Mouse (Mus musculus): ENCODE data around the gene Arrdc5.

Gene Arrdc5

DNA sequence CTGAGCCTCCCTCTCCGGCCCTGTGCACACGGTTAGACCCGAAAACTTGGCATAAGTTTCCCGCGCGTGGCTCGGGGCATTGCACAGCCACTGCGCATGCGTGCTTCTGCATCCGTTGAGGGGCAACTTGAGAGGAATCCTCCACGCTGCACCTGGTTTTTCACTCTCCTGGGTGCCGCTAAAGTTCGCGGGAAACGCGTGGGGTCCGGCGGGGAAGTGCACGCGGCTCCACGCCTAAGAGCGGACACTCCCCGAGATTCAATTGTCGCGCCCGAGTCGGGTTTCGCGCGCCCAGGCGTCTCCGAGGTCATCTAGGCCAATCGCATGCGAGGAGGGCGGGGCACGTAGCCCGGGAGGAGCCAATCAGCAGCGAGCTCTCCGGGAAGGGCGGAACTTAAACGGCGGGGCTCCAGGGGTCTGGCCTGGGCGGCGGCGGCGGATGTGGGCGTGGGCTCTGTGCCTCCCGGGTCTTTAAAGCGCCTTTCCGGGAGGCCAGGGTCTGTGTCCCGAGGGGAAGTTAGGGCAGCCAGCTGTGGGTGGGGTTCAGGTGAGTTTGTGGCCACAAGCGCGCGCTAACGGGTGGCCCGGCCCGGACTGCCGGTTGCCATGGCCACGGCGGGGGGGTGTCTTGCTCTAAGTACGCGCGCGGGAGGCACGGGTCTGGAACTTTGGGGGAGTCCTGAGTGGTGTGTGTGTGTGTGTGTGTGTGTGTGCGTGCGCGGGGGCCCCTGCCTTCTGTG, 3.9 kb upstream of the Arrdc5 start:
- peak; percentile 95 to 96 for DNase-seq (ENCODE audit: low spot score in 2 of 2)

DNA sequence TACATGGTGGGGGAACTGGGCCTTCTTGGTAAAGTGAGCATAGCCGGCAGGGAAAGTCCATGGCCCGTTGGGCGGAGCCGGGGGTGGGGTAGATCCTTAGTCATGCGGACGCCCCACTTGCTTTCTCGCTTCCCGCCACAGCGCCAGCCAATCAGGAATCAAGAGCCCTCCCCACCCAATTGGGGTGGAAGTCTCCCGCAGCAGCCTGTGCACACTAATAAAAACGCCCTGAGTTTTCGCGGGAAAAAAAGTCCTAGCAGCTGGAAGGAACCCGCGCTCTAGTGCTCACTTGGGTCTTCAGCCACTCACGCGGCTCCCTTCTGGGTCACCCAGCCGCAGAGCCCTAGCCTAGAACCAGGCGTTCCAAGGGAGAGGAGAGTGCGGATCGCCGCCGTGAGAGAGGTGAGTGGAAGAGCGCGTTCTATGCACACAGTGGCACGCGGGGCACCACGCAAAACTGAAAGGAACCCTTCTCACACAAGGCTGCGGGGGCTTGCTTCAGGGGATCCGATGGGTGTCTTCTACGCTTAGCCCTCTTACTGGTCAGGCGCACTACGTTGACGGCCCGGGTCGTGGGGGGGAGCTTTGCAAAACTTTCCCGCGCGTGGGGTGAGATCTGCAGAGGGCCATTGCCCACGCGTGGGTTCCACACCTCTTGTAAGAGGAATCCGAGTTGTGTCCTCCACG, 3.2 kb upstream of the Arrdc5 start, which contains the start of gene Uhrf1:
Gene Uhrf1, plus strand, starts transcription at position 162 of the 687 bp plus-strand sequence.
- peak; percentile 78 to 86 for DNase-seq (ENCODE audit: low spot score in 2 of 2)

DNA sequence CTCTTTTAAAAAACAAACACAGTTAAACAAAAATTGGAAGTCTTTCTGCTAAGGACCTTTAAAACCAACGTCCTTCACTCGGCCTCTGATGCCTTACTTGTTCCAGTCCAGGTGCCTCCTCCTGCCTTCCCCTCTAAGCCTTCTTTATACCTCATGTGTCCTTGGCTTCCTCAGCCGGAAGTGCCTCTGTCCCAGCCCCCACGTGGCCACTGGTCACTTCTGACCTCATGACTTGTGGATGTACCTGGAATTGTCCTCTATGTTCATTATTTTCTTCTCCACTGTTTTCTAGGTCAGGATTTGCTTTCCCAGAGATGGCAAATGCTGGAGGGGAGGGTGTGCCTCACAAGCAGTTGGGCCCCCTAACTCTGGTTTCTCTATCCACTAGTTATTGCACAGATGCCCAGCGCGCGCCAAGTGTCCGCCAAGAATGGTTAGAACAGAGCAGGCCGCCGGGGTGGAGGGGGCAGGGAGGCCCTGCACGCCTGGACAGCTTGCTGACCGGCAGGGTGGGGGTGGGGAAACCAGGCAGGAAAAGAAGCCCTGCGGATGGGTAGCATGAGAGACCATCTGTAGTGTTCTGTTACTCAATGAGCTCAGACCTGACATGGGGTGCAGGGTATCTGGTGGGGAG, 2.4 kb upstream of the Arrdc5 start:
- DNase-seq (ENCODE audit: low spot score in 2 of 2): no peak

DNA sequence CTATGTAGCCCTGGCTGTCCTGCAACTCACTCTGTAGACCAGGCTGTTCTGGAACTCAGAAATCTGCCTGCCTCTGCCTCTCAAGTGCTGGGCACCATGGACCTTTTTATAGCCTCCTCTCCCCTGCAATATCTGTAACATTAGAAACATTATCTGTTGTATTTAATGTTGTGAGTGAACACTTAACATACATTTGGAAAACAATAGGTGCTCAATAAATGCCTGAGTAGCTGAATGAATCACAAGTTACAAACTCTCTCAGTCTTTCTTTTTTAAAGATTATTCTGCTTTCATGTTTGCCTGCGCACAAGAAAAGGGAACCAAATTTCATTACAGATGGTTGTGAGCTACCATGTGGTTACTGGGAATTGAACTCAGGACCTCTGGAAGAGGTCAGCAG, 1.8 kb downstream of the Arrdc5 start:
- DNase-seq (ENCODE audit: low spot score in 2 of 2): no peak

DNA sequence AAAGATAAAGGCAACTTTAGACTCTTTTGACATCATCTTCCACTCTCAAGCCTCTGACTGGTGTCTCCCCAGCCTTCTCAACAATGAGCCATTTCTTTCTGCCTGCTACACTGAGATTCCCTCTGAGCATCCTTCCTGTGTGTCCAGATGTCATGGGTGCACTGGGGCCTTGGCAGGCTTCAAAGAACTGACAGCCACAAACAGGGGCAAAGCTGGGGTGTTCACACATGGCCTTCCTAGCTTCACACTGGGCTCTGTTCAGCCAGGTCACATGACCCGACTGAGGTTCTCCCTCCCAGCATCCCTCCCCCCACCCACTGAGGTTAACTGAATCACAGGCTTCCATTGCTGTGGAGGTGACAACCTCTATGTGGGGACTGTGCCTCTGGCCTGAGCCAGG, 3.9 kb downstream of the Arrdc5 start:
- DNase-seq (ENCODE audit: low spot score in 2 of 2): no peak

DNA sequence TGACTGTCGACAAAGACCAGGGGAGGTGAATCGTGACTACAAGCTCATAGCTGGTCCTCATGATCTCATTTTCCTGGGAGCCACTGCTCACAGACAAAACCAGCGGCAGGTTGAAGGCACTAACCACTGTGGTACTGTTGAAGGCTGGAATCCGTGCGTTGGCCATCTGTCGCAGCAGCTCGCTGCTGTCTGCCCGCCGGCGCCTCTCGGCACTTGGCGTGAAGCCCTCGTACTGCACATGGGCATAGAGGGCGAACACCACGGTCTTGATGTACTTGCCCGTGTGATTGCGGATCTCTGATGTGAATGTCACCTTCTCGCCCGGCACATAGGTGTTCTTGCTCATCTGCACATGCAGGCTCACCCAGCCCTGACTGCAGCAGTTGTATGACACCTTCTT, 5.8 kb downstream of the Arrdc5 start:
- DNase-seq (ENCODE audit: low spot score in 2 of 2): no peak

DNA sequence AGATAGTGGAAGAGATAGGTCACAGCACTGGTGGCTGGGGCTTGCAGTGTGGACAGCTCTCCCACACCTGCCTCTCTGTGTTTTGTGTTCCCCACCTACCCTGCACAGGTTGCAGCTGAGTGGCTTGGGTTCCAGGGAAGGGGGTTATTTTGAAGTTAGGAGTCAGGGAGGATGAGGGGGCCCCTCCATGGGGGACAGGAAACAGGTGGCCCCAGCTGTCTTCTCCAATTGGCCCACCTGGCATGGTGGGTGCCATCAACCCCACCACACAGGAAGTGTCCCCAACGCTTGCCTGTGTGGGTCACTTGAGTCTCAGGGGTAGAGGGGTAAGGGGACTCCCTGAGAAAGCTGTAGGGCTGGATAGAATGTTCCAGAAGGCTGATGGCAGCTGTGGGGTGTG, 6.8 kb downstream of the Arrdc5 start:
- DNase-seq (ENCODE audit: low spot score in 2 of 2): peak in 1 of 2 experiments; percentile 39

DNA sequence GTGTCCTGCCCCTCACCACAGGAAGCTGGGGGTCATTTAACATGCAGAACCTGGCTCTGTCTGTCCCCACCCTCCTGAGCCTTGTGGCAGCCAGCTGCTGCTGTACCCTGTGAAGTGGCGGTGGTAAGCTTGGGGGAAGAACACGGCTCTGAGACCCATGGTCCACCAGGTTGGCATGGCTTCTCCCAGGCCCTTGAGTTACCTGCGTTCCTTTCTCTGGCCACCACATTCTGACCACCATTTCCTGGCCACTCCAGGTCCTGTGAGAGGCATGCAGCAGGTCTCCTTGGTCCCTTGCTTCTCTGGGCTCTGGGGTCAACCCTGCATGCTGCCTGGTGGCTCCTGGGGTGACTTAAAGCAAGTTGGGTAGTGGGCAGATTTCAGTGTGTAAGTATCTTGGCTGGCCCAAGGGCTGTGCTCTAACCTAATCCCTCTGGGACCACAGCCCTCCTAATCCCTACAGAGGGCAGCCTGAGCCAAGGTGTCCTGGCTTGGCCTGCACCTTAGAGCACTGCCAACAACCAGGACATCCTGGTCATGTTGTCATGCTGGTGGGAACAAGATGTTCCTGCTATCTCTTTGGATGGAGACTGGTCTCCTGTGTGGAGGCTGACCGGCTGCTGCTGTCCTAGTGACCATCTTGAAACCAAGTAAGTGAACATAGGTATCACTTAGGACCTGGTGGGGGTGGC, 7.4 kb downstream of the Arrdc5 start, which contains the start of gene Plin3:
Gene Plin3, minus strand, starts transcription at position 343 of the 692 bp plus-strand sequence.
- no peak for DNase-seq (ENCODE audit: low spot score in 2 of 2)

DNA sequence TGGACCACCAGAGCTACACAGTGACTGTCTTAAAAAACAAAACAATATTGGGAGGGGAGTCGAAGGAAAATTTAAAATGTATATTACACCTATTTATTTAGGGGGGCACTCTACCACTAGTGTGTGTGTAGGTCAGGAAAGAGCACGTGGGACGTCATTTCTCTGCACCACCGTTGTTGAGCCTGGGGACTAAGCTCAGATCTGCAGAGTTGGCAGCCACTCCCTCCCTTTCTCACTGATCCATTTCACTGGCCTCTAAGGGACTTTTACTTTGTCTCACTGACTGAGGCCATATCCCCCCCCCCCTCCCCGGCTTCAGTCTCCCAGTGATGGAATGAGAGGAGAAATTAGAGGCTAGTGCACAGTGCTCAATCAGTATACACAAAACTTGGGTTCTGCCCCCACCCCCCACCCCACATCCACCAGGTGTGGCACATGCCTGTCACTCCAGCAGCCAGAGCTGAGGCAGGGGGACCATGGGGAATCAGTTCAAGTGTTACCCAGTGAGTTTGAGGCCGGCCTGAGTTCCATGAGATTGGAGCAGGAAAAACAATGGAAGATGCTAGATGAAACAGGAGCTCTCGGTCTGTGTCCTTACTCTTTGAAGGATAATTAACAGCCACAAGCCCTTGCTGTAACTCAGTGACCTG, 8.1 kb downstream of the Arrdc5 start:
- no peak for DNase-seq (ENCODE audit: low spot score in 2 of 2)

DNA sequence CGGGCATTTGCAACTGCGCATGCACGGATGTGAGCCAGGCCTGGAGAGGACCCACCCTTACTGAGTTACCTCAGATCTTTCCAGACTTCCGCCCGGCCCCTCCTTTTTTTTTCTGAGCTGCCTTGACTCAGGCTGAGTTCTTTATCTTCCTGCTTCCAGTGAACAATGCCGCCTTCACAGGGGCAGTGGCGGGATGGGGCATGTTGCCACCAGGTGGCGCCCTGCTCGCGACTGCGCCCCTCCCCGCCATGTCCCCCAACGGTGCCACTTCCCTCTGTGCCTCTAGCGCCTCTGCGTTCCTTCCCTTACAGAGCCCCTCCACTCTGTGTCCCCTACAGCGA, 8.9 kb downstream of the Arrdc5 start:
- DNase-seq (ENCODE audit: low spot score in 2 of 2): peak; percentile 88 to 92

DNA sequence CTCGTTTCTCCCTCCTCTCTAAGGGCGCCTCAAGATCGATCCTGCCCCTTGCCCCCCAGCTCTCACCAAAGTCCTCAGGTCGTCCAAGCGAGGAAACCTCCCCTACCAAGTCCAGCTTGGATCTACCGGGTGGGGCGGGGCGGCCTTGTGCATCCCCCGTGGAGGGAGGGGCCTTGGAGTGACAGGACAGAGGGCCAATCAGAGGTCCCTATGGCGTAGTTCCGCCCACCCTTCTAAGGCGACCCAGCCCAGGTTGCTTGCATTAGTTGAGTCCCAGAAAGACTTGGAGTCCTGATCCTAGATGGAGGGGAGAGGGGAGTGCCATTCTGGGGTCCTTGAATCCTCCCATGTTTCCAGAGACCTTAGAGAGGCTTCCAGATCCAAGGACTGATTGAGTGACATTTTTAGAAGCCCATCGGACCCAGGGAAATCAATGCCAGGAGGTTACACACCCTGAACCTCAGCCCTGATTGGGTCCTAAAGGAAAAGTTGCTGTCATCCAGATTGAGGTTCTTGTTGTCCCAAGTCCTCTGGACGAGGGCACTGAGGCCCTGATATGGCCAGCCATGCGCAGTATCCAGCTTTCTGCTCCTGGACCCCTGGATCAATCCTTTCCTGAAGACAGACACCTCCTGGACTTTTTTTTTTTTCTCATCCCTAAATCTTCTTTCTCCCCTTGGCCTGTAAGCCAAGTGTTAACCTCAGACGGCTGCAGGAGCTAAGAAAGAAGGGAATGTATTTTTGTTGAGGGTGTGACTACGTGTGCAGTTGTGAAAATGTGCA, 9.5 kb downstream of the Arrdc5 start:
- DNase-seq (ENCODE audit: low spot score in 2 of 2): peak; percentile 88 to 90

DNA sequence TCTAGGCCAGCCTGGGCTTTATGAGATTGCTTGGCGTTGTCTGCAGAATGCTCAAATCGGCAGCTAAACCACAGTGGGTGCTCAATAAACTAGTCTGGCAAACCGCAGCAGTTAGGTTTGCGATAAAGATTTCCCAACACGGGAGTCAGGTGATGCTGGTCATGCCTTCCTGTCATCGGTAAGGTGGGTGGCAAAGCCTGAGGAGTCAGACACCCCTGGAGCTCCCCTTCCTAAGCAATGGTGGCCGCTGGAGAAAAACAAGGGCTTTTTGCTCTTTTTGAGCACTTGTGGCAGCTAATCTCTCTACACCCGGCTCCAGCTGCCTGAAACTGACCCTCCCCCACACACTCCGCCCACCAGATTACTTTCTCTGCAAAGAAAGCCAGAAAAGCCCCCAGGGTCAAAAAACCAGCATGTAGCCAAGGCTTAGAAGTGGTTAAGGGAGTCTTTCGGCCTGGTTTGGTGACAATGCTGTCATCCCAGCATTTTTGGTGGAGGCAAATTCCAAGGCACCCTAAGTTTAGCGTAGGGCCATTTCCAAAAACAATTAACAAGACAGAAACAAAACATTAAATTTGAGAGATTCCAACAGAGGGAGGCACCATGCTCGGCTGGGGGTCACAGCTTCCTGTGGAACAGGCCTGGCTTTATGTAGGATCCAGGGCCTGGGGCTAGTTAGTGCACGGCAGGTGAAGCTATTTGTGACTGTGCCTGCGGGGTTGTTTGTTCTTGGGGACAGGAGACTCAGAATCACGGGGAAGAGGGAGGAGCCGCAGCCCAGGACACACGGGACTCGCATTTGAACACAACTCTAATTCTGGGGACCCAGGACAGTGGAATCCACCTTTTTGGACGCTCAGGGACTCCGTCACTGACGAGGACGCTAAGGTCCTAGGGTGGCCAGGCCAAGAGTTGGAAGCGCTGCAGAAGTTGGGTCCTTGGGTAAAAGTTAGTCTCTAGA, 10.4 kb downstream of the Arrdc5 start:
- peak in 1 of 2 experiments; percentile 37 for DNase-seq (ENCODE audit: low spot score in 2 of 2)

DNA sequence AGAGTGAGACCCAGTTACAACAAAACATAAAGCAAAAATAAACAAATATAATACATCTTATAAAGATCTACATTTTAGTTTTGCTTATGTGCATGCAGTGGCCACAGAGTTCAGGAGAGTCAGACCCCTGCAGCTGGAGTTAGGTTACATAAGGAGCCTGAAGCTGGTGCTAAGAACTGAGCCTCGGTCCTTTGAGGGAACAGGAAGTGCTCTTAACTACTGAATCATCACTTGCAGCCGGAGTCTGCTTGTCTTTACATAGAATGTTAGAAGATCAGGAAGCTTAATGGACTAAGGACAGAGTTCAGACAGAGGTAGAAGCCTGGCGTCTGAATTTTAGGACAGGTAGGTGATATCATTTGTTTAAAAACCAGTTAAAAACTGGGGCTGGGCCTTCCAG, 11.2 kb downstream of the Arrdc5 start:
- no peak for DNase-seq (ENCODE audit: low spot score in 2 of 2)

DNA sequence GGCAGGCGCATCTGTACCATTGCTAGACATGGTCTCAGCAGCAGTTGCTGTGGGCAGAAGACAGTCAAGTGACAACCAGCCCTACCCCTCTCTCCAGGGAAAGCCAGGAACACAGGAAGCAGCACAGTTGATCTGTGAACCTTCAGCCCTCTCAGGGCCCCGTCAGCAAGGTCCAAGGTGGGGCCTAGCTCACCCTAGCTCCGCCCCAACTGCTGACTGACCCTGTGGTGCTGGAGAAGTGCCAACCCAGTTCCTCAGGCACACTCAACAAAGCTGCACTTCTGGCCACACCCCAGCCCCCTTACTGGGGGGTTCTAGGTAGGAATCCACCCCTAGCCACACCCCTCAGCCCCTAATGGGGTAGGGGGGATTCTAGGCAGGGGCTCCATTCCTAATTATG, 12.3 kb downstream of the Arrdc5 start:
- DNase-seq (ENCODE audit: low spot score in 2 of 2): no peak

DNA sequence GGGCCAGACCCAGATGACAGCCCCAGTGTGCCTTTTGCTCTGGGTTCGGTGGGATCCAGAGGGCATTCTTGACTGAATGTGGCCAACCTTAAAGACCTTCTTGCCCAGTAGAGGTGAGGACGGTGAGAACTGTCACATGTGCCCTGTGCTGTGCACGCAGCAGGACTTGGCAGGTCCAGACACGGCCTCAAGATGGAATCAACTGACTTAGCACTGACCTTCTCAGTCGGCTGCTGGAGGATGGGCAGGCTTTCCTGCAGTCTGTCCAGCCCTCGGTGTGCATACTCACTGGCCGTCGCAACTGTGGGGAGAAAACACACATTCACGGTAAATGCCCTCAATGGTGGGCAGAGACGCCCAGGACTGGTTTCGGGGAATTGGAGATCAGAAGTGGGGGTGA, 14.1 kb downstream of the Arrdc5 start:
- DNase-seq (ENCODE audit: low spot score in 2 of 2): no peak

DNA sequence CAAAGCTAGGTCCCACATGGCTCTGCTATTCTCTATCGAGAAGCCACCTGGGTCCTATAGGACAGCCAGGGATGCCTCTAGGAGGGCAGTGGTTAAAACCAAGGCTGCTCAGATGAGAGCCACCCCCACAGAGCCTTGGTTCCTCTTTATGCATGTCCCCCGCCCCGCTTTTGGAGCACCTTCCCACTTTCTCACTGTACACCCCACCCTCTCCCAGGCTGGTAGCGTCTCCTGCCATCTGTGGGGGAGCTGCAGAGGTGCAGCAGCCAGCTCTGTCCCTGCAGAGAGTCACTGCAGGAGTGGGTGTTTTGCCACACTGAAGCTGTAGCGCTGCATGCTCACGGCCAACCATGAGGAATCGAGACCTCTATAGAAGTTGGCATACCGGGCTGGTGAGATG, 16.8 kb downstream of the Arrdc5 start:
- DNase-seq (ENCODE audit: low spot score in 2 of 2): no peak

DNA sequence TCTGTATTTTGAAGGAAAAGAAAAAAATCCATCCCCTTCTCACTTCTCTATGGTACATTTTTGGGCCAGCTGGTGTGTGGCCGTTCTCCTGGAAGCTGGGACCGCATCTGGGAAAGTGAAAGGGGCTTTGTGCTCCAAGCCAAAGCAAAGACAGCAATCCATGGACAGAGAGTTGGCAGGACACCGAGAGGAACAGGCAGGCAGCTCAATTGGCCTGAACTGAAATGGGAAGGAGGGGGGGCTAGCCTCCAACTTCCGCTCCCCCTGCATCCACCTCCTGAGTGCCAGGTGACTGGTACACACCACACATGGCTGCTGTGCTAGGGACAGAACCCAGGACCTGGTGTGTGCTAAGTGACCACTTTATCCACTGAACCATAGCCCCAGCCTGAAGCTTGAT, 17.3 kb downstream of the Arrdc5 start:
- no peak for DNase-seq (ENCODE audit: low spot score in 2 of 2)

DNA sequence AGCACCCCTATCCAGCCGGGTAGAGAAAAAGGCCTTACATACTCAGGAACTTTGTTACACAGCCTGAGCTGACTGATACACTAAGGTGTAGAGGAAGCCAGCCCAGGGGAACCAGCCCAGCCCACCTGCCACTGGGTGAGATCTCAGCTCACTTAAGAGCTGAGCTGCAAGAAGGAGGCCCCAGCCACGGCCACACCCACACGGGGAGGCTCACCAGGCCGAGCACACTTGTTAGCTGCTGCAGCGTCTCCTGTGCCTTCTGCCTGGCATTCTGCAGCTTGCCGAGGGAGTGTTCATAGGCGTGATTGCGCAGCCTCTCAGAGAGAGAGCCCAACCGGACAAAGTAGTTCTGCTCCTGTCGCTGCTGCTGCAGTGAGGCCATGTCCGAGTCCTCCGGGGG, 18.9 kb downstream of the Arrdc5 start:
- DNase-seq (ENCODE audit: low spot score in 2 of 2): no peak

DNA sequence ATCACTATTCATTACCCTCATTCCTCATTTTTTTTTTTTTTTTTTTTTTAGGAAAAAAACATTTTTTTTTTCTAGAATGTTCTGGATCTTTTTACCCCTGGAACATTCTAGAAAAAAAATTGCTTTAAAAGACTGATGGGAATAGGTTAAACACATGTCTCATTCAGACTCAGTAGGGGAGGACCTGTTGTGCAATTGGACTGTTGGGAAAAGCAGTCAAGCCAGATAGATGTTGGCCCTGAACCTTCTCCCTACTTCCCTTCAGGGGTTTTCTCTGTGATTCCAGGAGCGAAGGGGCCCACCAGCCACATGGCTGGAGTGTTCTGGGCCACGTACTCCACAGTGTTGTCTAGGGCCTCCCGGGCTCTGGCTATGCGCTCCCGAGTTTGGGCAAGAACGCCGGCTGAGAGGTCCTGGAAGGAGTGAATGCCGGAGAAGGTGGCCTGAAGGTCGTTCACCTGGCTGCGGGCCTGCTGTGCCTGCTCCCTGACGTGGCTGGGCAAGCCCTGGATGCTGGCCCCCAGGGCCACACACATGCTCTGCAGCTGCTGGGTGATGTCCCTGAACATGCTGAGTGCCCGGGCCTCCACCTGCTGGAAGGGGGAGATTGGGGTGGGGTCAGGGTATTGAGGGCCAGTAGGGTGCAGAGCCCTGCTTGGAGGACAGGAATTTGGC, 20.5 kb downstream of the Arrdc5 start:
- DNase-seq (ENCODE audit: low spot score in 2 of 2): no peak

All from spleen, postnatal 36 days (tissue).